ENCODE assay signal across 12 mouse cellular contexts in genomic region chr4:135151111-135151987, GRCm38 (mm10). TPM values are rescaled to one million over a fixed set of nuclear protein-coding genes. Genes with fewer than 3 reads are reported as not detected.
DNase-seq lines count a peak whose midpoint lies in the region; ATAC-seq and TF ChIP-seq lines count a peak whose summit lies in the region.
"Had no signal": no experiment of that assay in that cellular context is flagged by ENCODE, and none has a peak within 500 bp of the region (broad histone marks: within the 10 kb centered on the region; RNA-seq: fewer than 3 reads in every experiment).

No protein-coding gene starts in this region.

- H3K27ac ChIP-seq in heart, embryonic 11.5 days (ENCODE audit: low read depth, low read length), result no peak overlapping the region
- H3K27ac ChIP-seq: forebrain, embryonic 10.5 days; heart, embryonic 15.5 days had no signal

- no peaks in the 10 kb centered on the region for H3K36me3 ChIP-seq in heart, embryonic 11.5 days (ENCODE audit: control insufficient read depth, insufficient read depth, low read length)
- H3K36me3 ChIP-seq: forebrain, embryonic 10.5 days; heart, embryonic 15.5 days had no signal

- H3K27me3 ChIP-seq in heart, embryonic 11.5 days (ENCODE audit: control insufficient read depth, insufficient read depth, low read length), result peaks cover 99% of the 10 kb centered on the region

- H3K4me3 ChIP-seq in heart, embryonic 11.5 days (ENCODE audit: low read depth, low read length), result peak overlapping the region; percentile 41; the same call in 1 of the 2 replicates
- H3K4me3 ChIP-seq in lung, adult 2 months (replicated peaks; ENCODE audit: extremely low read depth, low read depth, low read length), result no peak overlapping the region

- H3K9me3 ChIP-seq in heart, embryonic 11.5 days (replicated peaks; ENCODE audit: control insufficient read depth, low read length), result no peaks in the 10 kb centered on the region
- H3K9me3 ChIP-seq: forebrain, embryonic 10.5 days; heart, embryonic 15.5 days had no signal

- no peak for ATAC-seq in heart, embryonic 11.5 days (replicated peaks; ENCODE audit: insufficient number of reproducible peaks, low FRiP score, low TSS enrichment)
- ATAC-seq in erythroblast, adult 5-6 weeks (replicated peaks; ENCODE audit: low FRiP score, poor library complexity, severe bottlenecking), result no peak

- H3K4me2 ChIP-seq in heart, embryonic 11.5 days, result no peak overlapping the region; the same call in 1 of the 2 replicates

- TF ChIP-seq POLR2A in lung, adult 2 months (IDR thresholded peaks at IDR 0.05; ENCODE audit: borderline replicate concordance, extremely low read depth, low read depth, low read length), result no peak

- H3K9ac ChIP-seq in heart, embryonic 11.5 days (ENCODE audit: low read depth, low read length), result no peak overlapping the region
- H3K9ac ChIP-seq: heart, embryonic 15.5 days had no signal

- no peak for TF ChIP-seq CTCF in lung, adult 2 months (IDR thresholded peaks at IDR 0.05; ENCODE audit: insufficient read depth, low read length)

- no peak for DNase-seq in heart, adult 8-10 months (ENCODE audit: low spot score)
- DNase-seq in lung, adult 2 months, result peak; percentile 36
- DNase-seq in lung, postnatal 10 days, result no peak
- peak; percentile 39 for DNase-seq in induced T-regulatory cell, adult 2 months (ENCODE audit: low read depth)
- DNase-seq in retina, adult 2 months (ENCODE audit: low read depth, low spot score), result peak; percentile 34
- no peak for DNase-seq in adrenal gland, postnatal 14 days

- peaks cover 14% of the 10 kb centered on the region for H3K4me1 ChIP-seq in heart, embryonic 11.5 days (ENCODE audit: control insufficient read depth, insufficient read depth, low read length)
- no peaks in the 10 kb centered on the region for H3K4me1 ChIP-seq in lung, adult 2 months (ENCODE audit: control insufficient read depth, insufficient read depth, low read length)

- 8% methylated on average over 34 of the region's 34 CpGs for WGBS in heart, embryonic 11.5 days (ENCODE audit: insufficient replicate concordance)
- 26% methylated on average over 34 of the region's 34 CpGs for WGBS in lung, adult 2 months

RNA-seq across cellular contexts. Expression of gene Runx3, which starts 30.9 kb away (rescaled TPM):
- polyA plus RNA-seq in heart, embryonic 11.5 days (2014; fragmentation: Nextera tagmentation; extraction: Ambion mirVana), result 0.06 TPM in 1 of 2 replicates, not detected in the other
- under 1 TPM; 0.35 to 0.69 (median 0.49) TPM for total RNA-seq in heart, adult 8-10 months (2022)
- polyA plus RNA-seq in lung, adult 2 months (2012; rRNA removed), result 2.8 and 3.5 TPM in 2 replicates
- 1.7 and 7.3 TPM in 2 replicates for total RNA-seq in adrenal gland, postnatal 14 days (2021)
- 7.3 and 9.8 TPM in 2 replicates for total RNA-seq in erythroblast, adult 5-6 weeks (2015; ENCODE audit: low replicate concordance)
- total RNA-seq in erythroblast, adult 5-6 weeks (2017; ENCODE audit: low replicate concordance), result 0.51 and 0.84 TPM in 2 replicates
- total RNA-seq: layer of hippocampus, postnatal 14 days had no signal
- polyA plus RNA-seq: cerebellum, adult 2 months had no signal

Comparison
In these comparisons a context has a peak if more than half of its experiments do, and no peak if none do; other contexts are left out.
1. DNase-seq: peak in lung, adult 2 months (single experiment), induced T-regulatory cell, adult 2 months (single experiment) and retina, adult 2 months (single experiment); none in heart, adult 8-10 months (single experiment), lung, postnatal 10 days (single experiment) and adrenal gland, postnatal 14 days (single experiment).